Mouse (Mus musculus): ENCODE data around the gene Zfp553.

Zfp553 gene

DNA sequence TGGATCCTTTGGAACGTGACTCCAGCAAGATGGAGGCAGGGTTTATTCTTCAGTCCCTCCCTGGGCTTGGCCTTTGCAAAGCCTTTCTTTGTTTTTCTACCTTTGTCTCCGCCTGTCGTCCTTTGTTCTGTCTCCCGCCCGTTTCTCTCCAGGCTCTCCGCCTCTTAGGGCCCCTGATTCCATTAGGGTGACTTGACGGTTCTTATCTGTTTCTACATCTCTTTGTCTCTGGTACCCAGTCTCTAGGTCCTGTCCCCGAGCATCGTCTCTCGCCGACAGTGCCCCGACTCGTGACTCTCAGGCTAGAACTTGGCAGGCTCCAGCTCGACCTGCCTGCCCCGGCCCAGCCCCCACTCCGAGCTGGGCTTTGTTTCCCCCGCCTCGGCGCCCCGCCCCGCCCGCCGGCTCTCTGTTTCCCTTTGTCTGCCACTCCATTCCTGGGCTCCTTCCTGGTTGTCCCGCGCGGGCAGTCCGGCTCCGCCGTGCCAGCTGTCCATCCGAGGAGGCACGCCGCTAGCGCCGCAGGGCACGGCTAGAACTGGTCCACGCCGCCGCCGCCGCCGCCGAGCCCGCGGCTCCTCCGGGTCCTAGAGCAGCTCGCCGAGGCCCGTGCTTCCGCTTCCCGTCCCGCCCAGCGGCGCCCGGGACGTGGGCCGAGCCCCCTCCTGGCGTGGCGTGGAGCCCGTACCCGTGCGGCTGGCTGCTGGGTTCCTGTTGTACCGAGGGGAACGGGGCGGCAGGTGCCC lies at the start of gene Zfp553, which contains the start of gene Sept1:
Gene Zfp553, plus strand, starts transcription at position 440 of the 746 bp plus-strand sequence.
Gene Sept1, minus strand, starts transcription at position 509 of the 746 bp plus-strand sequence.
- DNase-seq: peak; percentile 91

DNA sequence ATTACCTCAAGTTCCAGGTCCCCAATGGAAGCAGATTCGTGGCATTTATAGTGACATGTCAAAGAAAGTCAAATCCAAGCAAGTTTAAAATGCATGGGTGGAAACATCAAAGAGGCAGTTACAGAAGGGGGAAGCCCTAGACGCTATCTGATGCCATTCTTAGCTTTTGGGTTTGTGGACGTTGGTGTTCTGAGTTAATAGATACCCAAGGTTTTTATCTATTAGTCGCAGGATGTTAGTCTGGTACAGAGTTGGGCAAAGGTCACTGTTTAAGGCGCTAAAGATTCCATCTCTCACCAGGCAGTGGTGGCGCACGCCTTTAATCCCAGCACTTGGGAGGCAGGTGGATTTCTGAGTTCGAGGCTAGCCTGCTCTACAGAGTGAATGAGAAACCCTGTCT lies 49.5 kb upstream of the Zfp553 start:
- DNase-seq: no peak

DNA sequence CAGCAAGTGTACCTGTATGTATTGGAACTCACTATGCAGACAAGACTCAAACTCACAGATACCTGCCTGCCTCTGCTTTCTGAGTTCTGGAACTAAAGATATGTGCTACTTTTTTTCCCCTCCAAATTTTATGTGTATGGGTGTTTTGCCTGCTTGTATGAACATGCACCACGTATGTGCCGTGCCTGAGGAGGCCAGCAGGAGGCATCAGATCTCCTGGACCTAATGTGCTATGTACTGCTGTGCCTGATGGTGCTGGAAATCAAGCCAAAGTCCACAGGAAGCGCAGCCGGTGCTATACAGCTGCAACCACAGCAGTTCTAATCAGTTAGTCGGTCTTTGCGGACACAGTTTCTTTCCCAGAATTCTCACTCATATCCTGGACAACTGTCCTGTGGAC lies 49.0 kb upstream of the Zfp553 start:
- no peak for DNase-seq

DNA sequence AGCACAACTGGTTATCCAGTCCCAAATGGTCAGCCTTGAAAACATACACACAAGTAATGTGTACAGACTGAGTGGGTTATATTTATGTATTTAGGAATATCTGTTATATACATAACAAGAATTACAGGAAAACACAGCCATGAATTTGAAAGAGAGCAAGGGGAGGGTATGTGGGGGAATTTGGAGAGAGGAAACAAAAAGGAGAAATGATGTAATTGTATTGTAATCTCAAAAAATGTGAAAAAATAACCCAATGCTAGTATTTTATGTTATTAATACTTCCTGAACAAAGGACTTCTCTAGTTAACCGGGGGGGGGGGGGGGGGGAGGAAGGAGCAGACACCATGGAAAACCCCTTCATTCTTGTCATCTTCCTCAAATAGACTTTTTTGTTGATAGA lies 48.1 kb upstream of the Zfp553 start:
- DNase-seq: no peak

DNA sequence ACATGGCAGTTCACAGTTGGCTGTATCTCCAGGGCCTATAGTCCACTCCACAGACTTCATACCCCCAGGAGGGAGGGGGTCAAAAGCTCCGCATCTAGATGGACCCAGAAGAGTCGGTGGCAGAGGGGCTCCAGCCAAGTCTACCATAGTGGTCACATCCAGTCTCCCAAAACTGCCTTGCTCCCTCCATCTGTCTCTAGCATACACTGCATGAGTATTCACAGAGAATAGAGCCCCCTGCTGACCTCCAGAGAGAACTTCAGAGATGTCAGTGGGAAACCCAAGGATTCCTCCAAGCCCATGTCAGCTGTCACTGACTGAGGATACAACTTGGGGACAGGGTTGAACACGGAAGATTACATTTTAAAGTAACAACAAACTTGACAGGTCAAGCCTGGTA lies 47.3 kb upstream of the Zfp553 start:
- DNase-seq: peak; percentile 34

DNA sequence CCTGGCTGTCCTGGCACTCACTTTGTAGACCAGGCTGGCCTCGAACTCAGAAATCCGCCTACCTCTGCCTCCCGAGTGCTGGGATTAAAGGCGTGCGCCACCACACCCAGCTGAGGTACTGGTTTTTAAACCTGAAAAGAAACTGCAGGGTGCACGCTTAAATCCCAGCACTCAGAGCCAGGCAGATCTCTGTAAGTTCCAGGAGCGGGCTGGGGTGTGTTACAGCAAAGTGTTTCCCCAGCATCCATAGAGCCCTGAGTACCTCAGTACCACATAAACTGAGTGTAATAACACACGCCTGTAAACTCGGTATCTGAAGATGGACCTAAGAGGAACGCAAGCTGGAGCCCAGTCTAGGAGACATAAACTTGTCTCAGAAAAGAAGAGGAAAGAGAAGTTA lies 45.5 kb upstream of the Zfp553 start:
- no peak for DNase-seq

DNA sequence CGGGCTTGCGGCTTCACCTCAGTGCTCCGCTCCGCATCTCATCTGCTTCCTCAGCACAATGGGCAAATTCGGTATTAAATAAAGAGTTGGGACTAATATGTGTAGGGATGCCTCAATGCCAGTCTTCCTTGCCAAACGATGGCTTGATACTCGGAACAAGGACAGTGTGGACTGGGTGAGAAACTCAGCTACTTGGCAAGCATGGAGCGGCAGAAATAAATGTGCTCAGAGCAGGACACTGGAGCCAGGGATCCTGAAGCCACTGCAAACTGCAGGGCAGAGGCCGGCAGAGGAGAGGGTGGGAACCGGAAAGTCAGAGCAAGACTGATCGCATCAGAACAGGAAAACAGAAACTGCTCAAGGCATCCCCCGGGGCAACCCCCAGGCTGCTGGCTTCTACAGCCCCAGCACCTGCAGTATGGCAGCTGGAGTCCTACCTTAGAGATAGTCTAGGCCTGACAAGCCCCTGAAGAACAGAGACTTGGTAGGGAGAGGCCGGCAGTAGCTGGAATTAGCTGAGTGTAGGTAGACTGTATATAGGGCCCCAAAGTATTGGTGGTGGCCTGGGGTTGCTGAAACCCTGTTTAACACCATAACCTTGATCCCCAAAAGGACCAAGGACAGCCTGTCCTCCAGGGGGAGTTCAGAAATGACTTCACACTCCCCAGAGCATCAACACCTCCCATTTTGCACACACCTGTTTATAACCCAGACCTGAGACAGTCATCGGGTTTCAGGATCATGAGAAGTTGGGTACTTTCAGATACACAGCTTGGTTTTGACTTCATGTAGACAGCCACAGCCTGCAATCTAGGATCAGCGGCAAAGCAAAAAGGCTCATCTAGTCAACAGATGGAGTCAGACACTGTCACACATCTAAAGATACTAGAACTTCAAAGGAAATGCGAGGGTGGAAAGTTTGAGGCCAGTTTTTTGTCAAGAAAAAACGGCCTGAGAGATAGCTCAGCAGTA lies 44.3 kb upstream of the Zfp553 start:
- DNase-seq: no peak

DNA sequence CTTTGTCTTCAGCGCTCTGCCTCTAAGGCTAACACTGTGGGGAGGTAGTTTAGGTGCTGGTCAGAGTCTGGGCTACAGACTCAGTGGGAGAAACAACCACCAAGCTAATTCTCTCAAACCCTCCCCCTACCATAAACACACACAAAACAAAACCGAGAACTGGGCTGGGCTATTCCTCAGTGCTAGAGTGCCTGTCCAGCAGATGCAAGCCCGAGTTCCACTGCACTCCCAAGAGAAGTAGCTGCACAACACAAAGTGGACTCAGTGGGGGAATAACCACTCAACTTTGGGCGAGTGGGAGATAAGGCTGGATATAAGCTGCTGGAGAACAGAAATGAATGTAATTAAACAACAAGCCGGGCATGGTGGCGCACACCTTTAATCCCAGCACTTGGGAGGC lies 42.2 kb upstream of the Zfp553 start:
- no peak for DNase-seq

DNA sequence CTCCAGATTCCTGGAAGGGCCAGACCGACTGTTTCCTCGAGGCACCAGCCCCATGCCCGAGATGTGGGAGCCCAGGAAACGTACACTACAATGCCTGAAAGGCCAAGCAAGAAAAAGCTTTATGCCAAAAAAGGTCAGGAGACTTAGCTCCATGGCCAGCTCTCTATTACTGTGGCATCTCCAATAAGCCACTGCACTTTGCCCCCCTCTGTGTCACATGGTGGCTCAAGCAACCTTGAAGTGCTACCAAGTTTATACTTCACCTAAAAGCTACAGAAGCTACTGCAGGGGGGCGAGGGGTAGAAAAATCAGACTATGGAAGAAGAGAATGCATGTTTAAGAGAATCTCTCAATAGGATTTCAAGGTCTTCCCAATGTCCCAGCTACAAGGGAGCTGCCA lies 39.9 kb upstream of the Zfp553 start:
- DNase-seq: peak; percentile 60

DNA sequence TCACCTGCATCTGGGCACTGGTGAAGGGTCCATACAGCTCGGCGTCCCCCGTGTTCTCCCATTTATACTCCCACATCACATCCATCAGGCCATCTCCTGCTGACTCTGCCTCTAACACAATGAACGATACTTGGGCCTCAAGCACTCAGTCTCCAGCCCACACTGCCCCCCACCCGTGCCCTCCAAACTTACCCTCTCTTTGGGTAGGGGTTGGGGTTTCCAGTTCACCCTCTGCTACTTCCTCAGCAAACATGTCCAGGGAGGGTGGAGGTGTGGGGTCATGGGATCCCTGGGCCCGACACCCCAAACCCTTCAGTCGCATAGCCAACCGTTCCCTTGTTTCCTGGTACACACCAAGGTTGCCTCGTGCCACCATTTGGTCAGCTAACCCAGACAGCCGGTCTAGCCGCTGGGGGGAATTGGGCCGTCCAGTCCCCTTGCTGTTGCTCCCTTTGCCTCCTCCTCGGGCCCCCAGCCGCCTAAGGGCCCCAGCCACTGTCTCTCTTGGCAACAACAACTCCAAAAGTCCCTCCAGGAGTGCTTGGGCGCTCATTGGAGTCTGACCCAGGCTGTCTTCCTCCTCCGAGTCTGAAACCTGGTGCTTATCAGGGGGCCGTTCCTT lies 38.7 kb upstream of the Zfp553 start:
- DNase-seq: no peak

DNA sequence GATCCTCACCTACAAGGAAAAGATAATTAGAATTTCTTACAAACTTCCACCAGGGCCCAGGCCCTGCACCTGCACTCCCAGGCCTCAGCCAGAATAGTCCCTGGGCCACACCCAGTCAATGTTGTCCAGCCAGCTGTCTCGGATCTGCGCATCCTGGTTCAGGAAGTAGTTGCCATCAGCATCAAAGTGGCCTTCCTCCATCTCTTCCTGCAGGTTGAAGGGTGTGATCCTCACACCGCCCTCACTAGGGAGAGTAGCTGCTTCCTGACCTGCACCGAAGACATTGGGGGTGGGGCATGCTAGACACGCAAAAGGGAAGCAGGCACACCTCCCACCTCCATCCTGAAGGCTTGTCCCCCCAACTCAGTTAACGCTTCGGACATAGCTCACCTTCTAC lies 38.2 kb upstream of the Zfp553 start:
- DNase-seq: no peak

DNA sequence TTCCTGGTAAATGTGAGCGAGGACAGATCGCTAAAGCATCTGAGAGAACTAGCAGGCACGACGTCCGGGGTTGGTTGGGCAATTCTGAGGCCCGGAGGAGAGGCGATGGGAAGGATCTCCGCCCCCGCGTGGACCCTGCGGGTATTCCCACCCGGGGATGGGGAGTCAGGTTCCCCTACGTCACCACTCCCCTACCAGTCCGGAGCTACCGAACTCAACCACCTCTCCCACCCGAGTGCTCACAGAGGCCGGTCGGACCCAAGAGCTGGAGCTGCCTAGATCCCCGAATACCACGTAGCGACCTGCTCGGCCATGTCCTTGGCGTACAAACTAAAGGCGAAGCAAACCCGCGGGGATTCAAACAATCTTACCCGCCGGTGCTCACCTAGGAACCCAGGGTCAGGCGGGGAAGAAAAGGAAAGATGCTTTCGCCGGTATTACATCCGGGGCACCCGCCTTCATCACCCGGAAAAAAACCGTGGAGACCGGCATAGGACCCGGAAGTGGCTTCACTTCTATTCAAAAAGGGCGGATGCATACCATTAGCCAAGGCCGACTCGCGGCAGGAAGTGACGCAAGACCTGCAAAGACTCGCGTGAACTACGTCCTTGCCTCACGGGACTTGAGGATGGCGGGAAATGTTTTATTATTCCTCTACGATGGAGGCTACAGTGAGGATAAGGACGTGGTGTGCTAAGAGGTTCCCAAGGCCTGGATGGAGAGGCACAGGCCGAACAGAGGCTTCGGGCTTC lies 37.1 kb upstream of the Zfp553 start, which contains the start of gene Cd2bp2:
Gene Cd2bp2, minus strand, starts transcription at position 507 of the 752 bp plus-strand sequence.
- DNase-seq: peak; percentile 97

DNA sequence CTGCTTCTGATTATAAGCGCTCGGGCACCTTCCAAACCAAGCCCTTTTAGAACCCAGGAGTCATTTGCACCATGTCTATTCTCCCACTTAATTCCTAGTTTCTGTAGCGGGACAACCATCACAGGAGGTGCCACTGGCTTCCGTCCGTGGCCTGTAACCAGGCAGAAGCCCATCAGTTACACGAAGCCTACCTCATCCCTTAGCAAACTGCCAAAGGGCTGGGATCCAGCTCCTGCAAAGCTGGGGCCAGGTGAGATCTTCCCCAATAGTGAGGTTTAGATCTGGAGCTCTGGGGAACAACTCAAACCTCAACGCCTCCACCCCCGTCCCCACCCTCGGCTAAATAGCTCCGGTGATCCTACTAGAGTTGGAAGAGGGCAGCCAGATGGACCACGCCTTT lies 36.4 kb upstream of the Zfp553 start:
- DNase-seq: no peak

DNA sequence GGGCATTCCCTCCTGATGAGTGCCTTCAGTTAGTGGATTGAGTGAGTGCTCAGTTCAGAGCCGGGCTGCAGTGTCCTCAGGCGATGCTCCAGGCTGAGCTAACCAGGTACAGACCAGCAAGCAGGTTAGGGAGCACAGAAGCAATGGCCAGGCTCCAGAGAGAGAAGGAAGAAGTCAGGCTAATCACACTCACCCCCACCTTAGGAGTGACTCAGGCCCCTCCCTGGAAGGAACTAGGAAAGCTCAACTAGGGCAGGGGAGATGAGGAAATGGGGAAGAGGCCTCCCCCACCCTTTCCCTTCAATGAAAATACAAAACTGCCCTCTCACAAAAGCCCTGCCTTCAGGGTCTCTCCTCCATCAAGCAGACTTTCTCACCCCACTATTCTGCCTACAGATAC lies 26.3 kb upstream of the Zfp553 start:
- no peak for DNase-seq

DNA sequence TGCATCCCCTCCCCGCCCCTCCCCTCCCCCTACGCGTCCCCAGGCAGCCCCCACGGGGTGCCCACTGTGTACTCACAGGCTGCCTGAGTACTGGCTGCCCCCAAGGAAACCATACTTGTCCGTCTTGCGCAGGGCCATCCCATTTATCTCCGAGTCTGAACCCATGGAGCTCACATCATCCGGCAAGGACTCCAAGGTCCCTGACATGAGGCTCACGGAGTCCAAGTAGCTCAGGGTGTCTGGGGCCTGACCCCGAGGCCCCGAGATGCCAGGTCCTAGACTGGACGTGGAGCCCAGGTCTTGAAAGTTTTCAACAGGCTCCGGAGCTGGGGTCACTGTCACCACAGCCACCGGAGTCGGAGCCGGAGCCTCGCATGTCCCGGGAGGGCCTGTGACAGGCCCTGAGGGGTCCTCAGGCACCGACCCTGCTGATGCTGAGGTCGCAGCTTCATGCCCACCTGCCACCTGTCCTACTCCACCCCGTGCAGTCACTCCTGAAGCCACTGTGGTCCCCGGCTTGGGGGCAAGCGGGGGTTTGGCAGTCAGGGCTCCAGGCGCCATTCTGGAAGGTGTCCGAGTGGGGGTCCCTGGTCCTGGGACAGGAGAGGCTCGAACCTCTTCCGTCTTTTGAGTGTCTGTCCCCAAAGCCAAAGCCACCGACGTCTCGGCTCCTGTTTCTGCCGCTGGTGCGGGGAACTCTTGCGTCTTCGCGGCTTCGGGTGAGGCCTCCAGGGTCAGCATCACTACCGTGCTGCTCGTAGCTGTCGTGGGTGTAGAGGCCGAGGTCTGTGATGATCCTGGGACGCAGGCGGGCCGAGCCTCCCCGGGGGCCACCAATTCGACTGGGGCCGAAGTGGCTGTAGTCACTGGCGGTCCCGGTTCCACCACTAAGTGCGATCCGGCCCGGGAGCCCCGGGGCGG lies 25.2 kb upstream of the Zfp553 start:
- no peak for DNase-seq

DNA sequence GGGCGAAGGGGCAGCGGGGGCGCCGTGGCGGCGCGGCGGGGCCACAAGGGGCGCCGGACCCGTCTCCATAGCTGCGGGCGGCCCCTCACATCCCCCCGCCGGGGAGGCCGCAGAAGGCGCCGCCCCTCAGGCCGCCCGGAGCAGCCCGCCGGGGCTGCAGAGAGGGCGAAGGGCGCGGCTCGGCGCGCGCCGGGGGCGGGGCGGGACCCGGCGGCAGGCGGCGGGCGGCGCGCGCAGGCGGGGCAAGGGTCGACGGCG lies 24.6 kb upstream of the Zfp553 start, which contains the start of gene Tbc1d10b:
Gene Tbc1d10b, minus strand, starts transcription at position 174 of the 258 bp plus-strand sequence.
- no peak for DNase-seq

DNA sequence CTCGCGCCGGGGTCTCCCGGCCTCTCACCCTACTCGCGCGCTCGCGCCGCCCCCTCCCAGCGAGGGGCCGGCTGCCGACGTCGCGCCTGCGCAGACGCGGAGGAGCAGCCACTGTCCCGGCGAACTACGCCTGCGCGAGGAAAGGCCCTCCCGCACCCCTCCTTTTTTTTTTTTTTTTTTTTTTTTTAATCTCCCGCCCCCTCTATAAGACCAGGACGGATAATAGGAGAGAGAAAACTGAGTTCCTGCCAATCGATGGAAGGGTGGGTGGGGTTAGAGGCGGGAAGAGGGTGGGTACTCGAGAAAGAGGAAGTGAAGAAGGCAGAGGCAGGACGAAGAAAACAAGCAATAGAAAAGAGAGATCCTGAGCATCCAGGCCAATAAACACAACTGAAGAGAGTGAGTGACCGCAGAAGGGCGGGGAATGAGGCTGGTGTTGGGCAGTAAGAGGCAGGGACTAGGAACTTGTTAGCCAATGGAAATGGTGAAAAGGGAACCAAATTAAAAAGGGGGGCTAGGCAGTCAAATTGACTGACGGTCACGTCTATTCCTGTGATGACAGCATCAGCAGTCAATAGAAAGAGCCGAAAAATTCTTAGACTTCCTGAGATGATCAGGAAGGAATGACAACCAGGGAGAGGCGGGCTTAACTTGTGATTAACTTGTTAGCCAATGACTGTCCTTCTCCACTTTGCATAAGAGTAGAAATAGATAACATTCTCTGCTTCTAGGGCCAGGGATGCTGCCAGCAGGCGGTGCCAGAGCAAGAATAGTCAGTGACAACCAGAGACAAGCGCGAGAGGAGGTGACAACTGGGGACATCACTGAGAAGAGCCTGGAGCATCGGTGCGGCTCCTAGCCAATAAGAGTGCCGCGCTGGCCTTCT lies 24.1 kb upstream of the Zfp553 start, which contains the start of gene Mylpf:
Gene Mylpf, plus strand, starts transcription at position 338 of the 886 bp plus-strand sequence.
- DNase-seq: peak; percentile 98

DNA sequence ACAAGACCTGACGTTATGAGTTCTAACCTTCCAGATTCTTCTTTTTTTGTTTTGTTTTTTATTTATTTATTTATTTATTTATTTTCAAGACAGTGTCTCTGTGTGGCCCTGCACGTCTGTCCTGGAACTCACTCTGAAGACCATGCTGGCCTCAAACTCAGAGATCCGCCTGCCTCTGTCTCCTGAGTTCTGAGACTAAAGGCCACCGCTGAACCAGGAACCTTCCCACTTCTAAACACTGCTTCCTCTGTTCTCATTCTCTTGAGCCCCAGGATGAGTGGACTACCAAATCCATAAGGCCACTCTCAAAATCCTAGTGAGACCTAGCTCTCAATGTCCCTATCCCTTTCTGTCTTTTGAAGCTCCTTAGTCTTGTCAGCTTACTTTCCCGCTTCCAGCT lies 23.0 kb upstream of the Zfp553 start:
- DNase-seq: no peak

DNA sequence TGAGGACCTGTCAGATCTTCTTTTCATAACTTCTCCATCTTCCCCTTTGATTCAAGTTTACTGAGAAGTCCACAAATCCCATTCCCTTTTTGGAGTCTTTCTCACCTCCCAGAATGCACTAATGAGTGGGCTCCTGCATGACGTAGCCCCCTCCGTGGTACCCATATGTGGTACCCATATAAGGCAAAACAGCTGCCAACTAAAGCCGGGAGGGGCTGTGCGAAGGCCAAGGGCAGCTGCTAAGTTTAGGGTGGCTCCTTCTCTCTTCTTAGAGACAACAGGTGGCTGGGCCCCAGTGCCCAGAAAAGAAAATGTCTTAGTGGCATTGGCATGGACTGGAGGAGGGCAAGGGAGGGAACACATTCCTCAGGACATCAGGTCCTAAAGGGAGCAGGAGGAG lies 22.6 kb upstream of the Zfp553 start:
- DNase-seq: no peak

DNA sequence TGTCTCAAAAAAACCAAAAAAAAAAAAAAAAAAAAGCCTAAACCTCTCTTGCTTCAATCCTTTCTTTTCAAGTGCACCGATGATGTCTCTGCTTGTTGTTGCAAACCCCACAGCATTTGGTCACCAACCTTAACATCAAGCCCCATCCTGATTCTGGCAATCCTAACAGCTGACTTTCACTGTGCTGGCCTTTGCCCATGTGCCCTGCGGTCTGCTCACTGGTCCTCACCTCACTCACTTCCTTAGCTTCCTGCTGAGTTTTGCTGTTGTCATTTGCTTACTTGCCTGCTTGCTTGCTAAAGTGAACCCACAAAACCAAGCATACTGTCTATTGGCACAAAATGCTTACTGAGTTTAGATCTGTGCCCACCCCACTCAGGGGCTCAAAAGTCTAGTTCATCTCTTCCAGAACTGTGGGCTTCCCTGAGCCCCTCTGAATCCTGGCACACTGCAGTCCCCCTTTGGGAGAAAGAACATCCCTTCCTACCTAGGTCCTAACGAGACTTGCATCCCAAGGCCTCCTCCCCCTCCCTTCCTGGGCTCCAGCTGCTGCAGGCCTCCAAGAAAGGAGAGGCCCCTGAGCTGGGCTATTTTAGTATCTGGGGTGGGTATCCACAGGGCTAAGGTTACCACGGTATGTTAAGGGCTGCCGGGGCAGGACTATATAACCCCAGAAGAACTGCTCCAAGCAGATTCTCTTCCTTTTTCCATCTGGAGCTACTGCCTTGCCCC lies 21.7 kb upstream of the Zfp553 start:
- no peak for DNase-seq

All from kidney, postnatal 14 days (tissue).